Mouse (Mus musculus) cortical plate, adult 2 months (tissue): ENCODE measurements around the gene Capn15. TPM values are rescaled to one million over a fixed set of nuclear protein-coding genes. Genes with fewer than 3 reads are reported as not detected.

Experiments used
- H3K27ac ChIP-seq: fragments of 200-500 bp; 2 replicates; pipeline ENCODE4 v1.5.1; 2012; ENCODE audit warnings: low read length, control low read depth, inconsistent platforms; ENCODE audit not compliant: insufficient read depth
- H3K4me1 ChIP-seq: fragments of 200-500 bp; 2 replicates; pipeline ENCODE4 v1.6.1; 2011; ENCODE audit warnings: low read length; ENCODE audit not compliant: control insufficient read depth, insufficient read depth
- H3K4me3 ChIP-seq: fragments of 200-500 bp; 2 replicates; pipeline ENCODE4 v1.5.1; 2011; ENCODE audit warnings: mild to moderate bottlenecking, low read length, control low read depth; ENCODE audit not compliant: insufficient read depth
- CTCF ChIP-seq: fragments of 200-500 bp; IDR thresholded peaks from 2 replicates; pipeline ENCODE4 v1.5.1; 2011; ENCODE audit warnings: mild to moderate bottlenecking, control low read depth, low read length; ENCODE audit not compliant: insufficient read depth; ENCODE audit errors: extremely low read depth
- POLR2A ChIP-seq: fragments of 200-500 bp; IDR thresholded peaks from 2 replicates; pipeline ENCODE4 v1.6.1; 2011; ENCODE audit warnings: mild to moderate bottlenecking, low read length, control low read depth; ENCODE audit not compliant: insufficient read depth; ENCODE audit errors: extremely low read depth
- polyA plus RNA-seq: library from polyadenylated mRNA; depleted of rRNA; stranded (reverse); fragments of >200 nt; gene quantifications from 2 replicates; pipeline ENCODE4 v1.2.3, GENCODE M21; 2012

Capn15 gene
- polyA plus RNA-seq, 1 experiment: 45.8 TPM

DNA sequence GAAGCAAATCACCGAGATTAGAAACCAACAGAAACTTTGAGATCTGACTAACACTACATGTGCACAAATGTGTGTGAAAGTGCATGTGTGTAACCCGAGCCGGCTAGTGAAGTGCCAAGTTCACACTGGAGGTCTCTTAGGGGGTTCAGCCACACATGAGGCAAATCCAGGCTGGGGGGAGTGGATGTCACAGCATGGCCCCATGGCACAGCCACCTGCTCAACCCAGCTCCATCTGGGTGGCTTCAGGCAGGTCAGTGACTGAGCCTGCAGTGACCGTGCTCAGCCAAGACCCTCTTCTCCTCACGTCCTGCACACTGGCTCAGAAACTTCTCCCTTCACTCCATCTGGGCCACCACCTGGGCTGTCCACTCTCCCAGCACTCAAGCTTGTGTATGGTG, 35.6 kb downstream of the Capn15 start:
- no peak for TF ChIP-seq POLR2A
- no peak for TF ChIP-seq CTCF
- H3K4me3 ChIP-seq: no peak overlapping the region
- no peak overlapping the region for H3K27ac ChIP-seq
- H3K4me1 ChIP-seq: no peaks in the 10 kb centered on the region

DNA sequence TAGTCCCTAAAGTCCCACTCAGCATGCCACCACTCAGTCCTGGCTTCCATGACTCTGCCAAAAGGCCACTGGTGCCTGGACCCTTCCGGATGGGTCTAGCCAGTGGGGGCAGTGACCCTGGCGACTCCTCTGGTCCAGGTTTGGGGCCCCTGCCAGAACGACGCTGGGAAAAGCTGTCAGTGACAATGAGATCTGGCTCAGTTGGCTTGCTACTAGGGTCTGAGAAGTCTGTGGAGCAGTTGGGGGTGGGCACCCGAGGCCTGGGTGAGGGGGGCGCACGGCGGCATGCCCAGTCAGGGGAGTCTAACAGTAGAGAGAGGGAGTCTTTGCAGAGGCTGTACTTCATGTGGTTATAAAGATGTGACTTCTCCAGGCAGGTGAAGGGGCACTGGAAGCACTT, 37.5 kb downstream of the Capn15 start:
- H3K4me3 ChIP-seq: no peak overlapping the region
- TF ChIP-seq CTCF (no peak), POLR2A (no peak)
- no peak overlapping the region for H3K27ac ChIP-seq
- H3K4me1 ChIP-seq: no peaks in the 10 kb centered on the region

GRCm38 (mm10) chr17:25947576-25947975, 38.0 kb downstream of the Capn15 start:
- H3K4me3 ChIP-seq: no peak overlapping the region
- H3K4me1 ChIP-seq: no peaks in the 10 kb centered on the region
- no peak overlapping the region for H3K27ac ChIP-seq
- TF ChIP-seq POLR2A: no peak
- TF ChIP-seq CTCF: no peak

DNA sequence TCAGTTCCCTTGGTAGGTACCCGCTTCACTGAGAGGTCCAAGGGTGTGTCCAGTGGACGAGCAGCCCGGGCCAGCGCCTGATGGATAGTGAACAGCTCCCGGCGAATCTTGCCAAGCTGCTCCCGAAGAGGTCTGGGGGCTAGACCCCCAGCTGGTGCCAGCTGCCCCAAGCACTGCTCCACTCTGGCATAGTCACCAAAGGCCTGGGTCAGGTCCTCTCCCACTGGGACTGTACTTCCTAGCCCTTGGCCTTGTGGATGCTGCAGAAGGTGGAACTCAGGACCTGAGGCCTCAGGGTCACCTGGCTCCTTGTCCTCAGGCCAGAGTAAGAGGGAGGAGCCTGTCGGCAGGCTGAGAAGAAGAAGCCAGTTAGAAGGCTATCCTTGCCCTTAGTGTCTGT, 38.7 kb downstream of the Capn15 start:
- Histone ChIP-seq H3K27ac (no peak overlapping the region), H3K4me3 (no peak overlapping the region), H3K4me1 (no peaks in the 10 kb centered on the region)
- TF ChIP-seq CTCF (no peak), POLR2A (no peak)

- H3K4me3 ChIP-seq: no peak overlapping the region
- H3K27ac ChIP-seq: no peak overlapping the region
- no peak for TF ChIP-seq POLR2A
- no peaks in the 10 kb centered on the region for H3K4me1 ChIP-seq
Observed at GRCm38 (mm10) chr17:25946349-25946748, 39.2 kb downstream of the Capn15 start.

DNA sequence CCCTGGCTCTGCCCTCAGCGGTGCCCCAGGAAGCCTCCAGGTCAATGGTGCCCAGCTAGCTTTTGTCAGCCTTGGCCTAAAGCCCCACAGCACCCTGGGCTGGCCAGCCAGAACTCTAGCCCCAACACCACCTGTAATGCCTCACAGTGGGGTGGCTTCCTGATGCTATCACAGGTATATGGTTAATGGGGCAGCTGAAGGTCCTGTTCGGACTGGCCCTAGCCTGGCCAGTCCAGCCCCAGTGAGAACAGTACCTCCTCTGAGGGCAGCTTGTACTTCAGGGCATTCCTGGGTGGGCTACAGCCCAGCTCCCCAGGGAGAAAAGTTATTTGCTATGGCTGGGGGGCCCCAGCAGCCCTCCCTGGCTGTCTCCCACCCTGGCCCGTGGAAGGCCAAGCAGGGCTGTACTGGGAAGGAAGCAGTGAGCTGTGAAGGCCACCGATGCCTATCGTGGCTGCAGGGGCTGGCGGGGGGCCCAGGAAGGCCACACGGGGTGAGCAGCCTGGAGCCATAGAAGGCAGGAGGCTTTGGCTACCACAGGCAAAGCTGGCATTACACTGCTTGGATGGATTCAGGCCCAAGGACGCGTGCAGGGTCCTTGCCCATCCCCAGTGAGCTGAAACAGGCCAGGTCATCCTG, 40.0 kb downstream of the Capn15 start:
- Histone ChIP-seq H3K27ac (no peak overlapping the region), H3K4me3 (no peak overlapping the region), H3K4me1 (peaks cover 3% of the 10 kb centered on the region; the same call in 1 of the 2 replicates)
- TF ChIP-seq POLR2A (no peak), CTCF (no peak)

DNA sequence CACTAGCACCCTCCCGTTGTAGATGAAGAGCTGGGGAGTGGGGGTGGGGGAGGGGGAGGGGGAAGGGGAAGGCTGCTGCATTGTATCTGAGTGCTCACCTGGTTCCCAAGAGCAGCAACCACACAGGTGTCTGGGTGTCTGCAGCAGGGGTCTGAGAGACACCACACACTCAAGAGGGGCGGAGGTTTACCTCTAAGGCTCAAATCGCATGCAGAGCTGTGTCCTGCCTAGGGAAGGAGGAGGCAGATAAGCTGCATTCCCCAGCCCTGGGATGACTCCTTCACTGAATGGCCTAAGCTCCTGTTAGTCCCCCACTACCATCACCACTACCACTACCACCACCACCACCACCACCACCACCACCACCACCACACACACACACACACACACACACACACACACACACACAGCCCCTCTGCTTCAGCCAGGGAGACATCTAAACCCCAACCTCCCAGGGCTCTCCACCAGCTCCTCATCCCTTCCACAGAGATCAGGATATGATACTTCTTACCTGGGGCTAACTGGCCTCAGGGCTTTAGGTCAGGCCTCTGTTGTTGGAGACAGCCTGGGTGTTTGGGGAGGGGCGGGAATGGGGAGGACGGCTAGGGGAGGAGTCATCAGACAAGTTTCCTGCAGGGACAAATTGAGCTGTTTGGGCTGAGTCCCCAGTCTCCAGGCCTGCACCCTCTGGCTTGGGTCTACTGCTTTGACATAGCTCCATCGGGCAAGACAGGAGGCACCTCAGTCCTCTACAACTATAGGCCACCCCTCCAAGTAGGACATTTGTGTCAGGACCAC, 41.0 kb downstream of the Capn15 start, which contains the start of the genes Pigq and Nhlrc4:
Gene Pigq, minus strand, starts transcription at position 571 of the 798 bp plus-strand sequence.
Gene Nhlrc4, minus strand, starts transcription at position 596 of the 798 bp plus-strand sequence.
- Histone ChIP-seq H3K27ac (no peak within 1 kb of the TSS), H3K4me3 (no peak within 1 kb of the TSS), H3K4me1 (peaks cover 3% of the 10 kb centered on the region; the same call in 1 of the 2 replicates)
- no peak for TF ChIP-seq POLR2A
- TF ChIP-seq CTCF: no peak

- Histone ChIP-seq H3K27ac (no peak overlapping the region), H3K4me1 (peaks cover 3% of the 10 kb centered on the region; the same call in 1 of the 2 replicates), H3K4me3 (no peak overlapping the region)
- TF ChIP-seq CTCF (no peak), POLR2A (no peak)
Observed at GRCm38 (mm10) chr17:25943769-25944168, 41.8 kb downstream of the Capn15 start.

DNA sequence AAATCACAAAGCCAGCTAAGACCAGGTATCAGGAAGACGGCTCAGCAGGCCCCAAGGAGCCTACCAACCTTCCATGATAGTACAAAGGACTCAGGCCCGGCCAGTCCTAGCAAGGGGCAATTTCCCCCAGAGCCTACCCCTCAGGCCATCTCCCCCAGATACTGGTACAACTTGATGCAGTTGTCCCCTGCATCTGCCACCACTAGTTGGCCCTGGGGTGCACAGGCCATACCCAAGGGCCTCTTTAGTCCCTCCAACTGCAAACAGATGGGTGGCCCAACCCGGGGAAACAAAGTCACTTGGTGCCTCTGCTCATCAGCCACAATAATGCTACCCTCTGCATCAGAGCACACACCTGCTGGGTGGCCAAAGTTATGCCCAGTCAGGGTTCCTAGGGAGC, 42.4 kb downstream of the Capn15 start:
- Histone ChIP-seq H3K4me1 (peaks cover 3% of the 10 kb centered on the region; the same call in 1 of the 2 replicates), H3K4me3 (no peak overlapping the region), H3K27ac (no peak overlapping the region)
- no peak for TF ChIP-seq POLR2A
- no peak for TF ChIP-seq CTCF
